Comparison of ENCODE assay signal across 28 mouse cellular contexts in the genomic region with DNA sequence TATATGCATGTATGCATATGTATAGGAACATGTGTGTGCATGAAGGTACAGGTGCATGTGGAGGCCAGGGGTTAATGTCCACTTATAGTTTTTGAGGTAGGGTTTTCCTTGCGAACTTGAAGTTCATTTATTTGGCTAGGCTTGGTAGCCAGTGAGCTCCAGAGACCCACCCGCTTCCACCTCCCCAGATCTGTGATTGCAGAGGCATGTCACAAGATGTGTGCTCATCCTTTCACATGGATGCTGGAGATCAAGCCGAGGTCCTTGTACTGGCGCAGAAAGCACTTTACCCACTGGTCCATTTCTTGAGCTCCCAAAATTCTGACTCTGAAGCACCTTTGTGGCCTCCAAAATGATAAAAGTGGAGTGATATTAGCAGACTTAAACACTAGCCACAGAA. TPM values are rescaled to one million over a fixed set of nuclear protein-coding genes. Genes with fewer than 3 reads are reported as not detected.
DNase-seq lines count a peak whose midpoint lies in the region; ATAC-seq and TF ChIP-seq lines count a peak whose summit lies in the region.
"Had no signal": no experiment of that assay in that cellular context is flagged by ENCODE, and none has a peak within 500 bp of the region (broad histone marks: within the 10 kb centered on the region; RNA-seq: fewer than 3 reads in every experiment).

No protein-coding gene starts in this region.

- H3K4me2 ChIP-seq in hindbrain, embryonic 11.5 days (replicated peaks; ENCODE audit: low read depth, low read length): no peak overlapping the region
- no peak overlapping the region for H3K4me2 ChIP-seq in hindbrain, embryonic 14.5 days (replicated peaks)
- no peak overlapping the region for H3K4me2 ChIP-seq in midbrain, embryonic 11.5 days
- no peak overlapping the region for H3K4me2 ChIP-seq in midbrain, postnatal 0 days (ENCODE audit: low read depth, low read length, poor library complexity, severe bottlenecking)
- H3K4me2 ChIP-seq in forebrain, embryonic 13.5 days: no peak overlapping the region
- H3K4me2 ChIP-seq: embryonic facial prominence, embryonic 15.5 days; liver, embryonic 11.5 days had no signal

- TF ChIP-seq CTCF in midbrain, postnatal 0 days (IDR thresholded peaks at IDR 0.05): no peak

- H3K27ac ChIP-seq in hindbrain, embryonic 11.5 days (ENCODE audit: low read depth, low read length): no peak overlapping the region
- no peak overlapping the region for H3K27ac ChIP-seq in hindbrain, embryonic 14.5 days
- peak overlapping the region; percentile 30; the same call in 1 of the 2 replicates for H3K27ac ChIP-seq in midbrain, embryonic 11.5 days (ENCODE audit: low read depth, low read length)
- H3K27ac ChIP-seq in midbrain, postnatal 0 days (ENCODE audit: low read depth, low read length): no peak overlapping the region
- peak overlapping the region; percentile 31; the same call in 1 of the 2 replicates for H3K27ac ChIP-seq in forebrain, embryonic 13.5 days
- H3K27ac ChIP-seq: embryonic facial prominence, embryonic 15.5 days; heart, adult 2 months; stomach, postnatal 0 days had no signal

- H3K4me1 ChIP-seq in hindbrain, embryonic 11.5 days (replicated peaks; ENCODE audit: control insufficient read depth, insufficient read depth, low read length): peaks cover 2% of the 10 kb centered on the region; the same call in 1 of the 2 replicates
- H3K4me1 ChIP-seq in hindbrain, embryonic 14.5 days (replicated peaks; ENCODE audit: control insufficient read depth, insufficient read depth, low read length): no peaks in the 10 kb centered on the region; the same call in 1 of the 2 replicates
- H3K4me1 ChIP-seq in midbrain, embryonic 11.5 days (ENCODE audit: control insufficient read depth, insufficient read depth, low read length): peaks cover 15% of the 10 kb centered on the region
- no peaks in the 10 kb centered on the region; the same call in 1 of the 2 replicates for H3K4me1 ChIP-seq in midbrain, postnatal 0 days (ENCODE audit: insufficient read depth, low read length)
- H3K4me1 ChIP-seq in forebrain, embryonic 13.5 days: peaks cover 25% of the 10 kb centered on the region
- H3K4me1 ChIP-seq: embryonic facial prominence, embryonic 15.5 days had no signal

- no peak overlapping the region for H3K9ac ChIP-seq in hindbrain, embryonic 11.5 days (ENCODE audit: low read depth, low read length)
- no peak overlapping the region for H3K9ac ChIP-seq in hindbrain, embryonic 14.5 days
- H3K9ac ChIP-seq in midbrain, embryonic 11.5 days (ENCODE audit: low read length): no peak overlapping the region
- H3K9ac ChIP-seq in midbrain, postnatal 0 days (replicated peaks; ENCODE audit: low read length, poor library complexity, severe bottlenecking): no peak overlapping the region
- no peak overlapping the region for H3K9ac ChIP-seq in forebrain, embryonic 13.5 days
- H3K9ac ChIP-seq: embryonic facial prominence, embryonic 15.5 days; limb, embryonic 12.5 days; liver, postnatal 0 days had no signal

- H3K4me3 ChIP-seq in hindbrain, embryonic 11.5 days (ENCODE audit: low read depth, low read length): no peak overlapping the region
- H3K4me3 ChIP-seq in hindbrain, embryonic 14.5 days (replicated peaks; ENCODE audit: low read length): no peak overlapping the region
- no peak overlapping the region for H3K4me3 ChIP-seq in midbrain, embryonic 11.5 days (ENCODE audit: low read depth, low read length)
- no peak overlapping the region for H3K4me3 ChIP-seq in midbrain, postnatal 0 days (ENCODE audit: low read depth, low read length)
- no peak overlapping the region for H3K4me3 ChIP-seq in forebrain, embryonic 13.5 days
- H3K4me3 ChIP-seq: embryonic facial prominence, embryonic 15.5 days; heart, adult 2 months; limb, embryonic 12.5 days had no signal

- peak; percentile 15; the same call in 1 of the 2 replicates for ATAC-seq in hindbrain, embryonic 11.5 days (ENCODE audit: low FRiP score)
- ATAC-seq in hindbrain, embryonic 14.5 days (ENCODE audit: low FRiP score): no peak
- ATAC-seq in midbrain, embryonic 11.5 days (ENCODE audit: low FRiP score): peak; percentile 10; the same call in 1 of the 2 replicates
- no peak for ATAC-seq in midbrain, postnatal 0 days (ENCODE audit: low FRiP score)
- no peak for ATAC-seq in forebrain, embryonic 13.5 days
- ATAC-seq: inflammation-experienced regulatory T-cells, adult 6 months; liver, postnatal 0 days; lung, postnatal 0 days had no signal

- no peaks in the 10 kb centered on the region; the same call in 1 of the 2 replicates for H3K27me3 ChIP-seq in hindbrain, embryonic 11.5 days (ENCODE audit: control insufficient read depth, insufficient read depth, low read length)
- H3K27me3 ChIP-seq in hindbrain, embryonic 14.5 days (ENCODE audit: control insufficient read depth, insufficient read depth, low read length): 0 out of 2 replicates have a peak, but pooled peaks cover 4% of the 10 kb centered on the region
- no peaks in the 10 kb centered on the region for H3K27me3 ChIP-seq in midbrain, embryonic 11.5 days (ENCODE audit: control insufficient read depth, insufficient read depth, low read length)
- H3K27me3 ChIP-seq in midbrain, postnatal 0 days (ENCODE audit: insufficient read depth, low read length): no peaks in the 10 kb centered on the region
- peaks cover 7% of the 10 kb centered on the region for H3K27me3 ChIP-seq in forebrain, embryonic 13.5 days
- H3K27me3 ChIP-seq: embryonic facial prominence, embryonic 15.5 days had no signal

- WGBS in hindbrain, embryonic 11.5 days: 76% methylated on average over 4 of the region's 4 CpGs
- WGBS in hindbrain, embryonic 14.5 days: 75% methylated on average over 4 of the region's 4 CpGs
- 57% methylated on average over 4 of the region's 4 CpGs for WGBS in midbrain, embryonic 11.5 days
- 53% methylated on average over 4 of the region's 4 CpGs for WGBS in midbrain, postnatal 0 days
- 57% methylated on average over 4 of the region's 4 CpGs for WGBS in forebrain, embryonic 13.5 days

- DNase-seq in hindbrain, embryonic 11.5 days (ENCODE audit: low spot score): no peak
- no peak for DNase-seq in hindbrain, embryonic 14.5 days (ENCODE audit: low spot score)
- DNase-seq in midbrain, embryonic 11.5 days (ENCODE audit: low spot score, missing footprints): no peak
- no peak for DNase-seq in midbrain, postnatal 0 days (ENCODE audit: low spot score)
- DNase-seq in lung, postnatal 14 days: no peak
- no peak for DNase-seq in T-cell, adult 2 months (ENCODE audit: low spot score)
- DNase-seq: adrenal gland, postnatal 36 days; cerebellum, adult 11 months; cerebellum, adult 9-11 months; gastrocnemius, postnatal 14 days; heart, adult 2 months; kidney, adult 18-20 months; liver, postnatal 0 days; right cerebral cortex, postnatal 14 days; thymus, adult 2 months; thymus, postnatal 4 days had no signal

- no peaks in the 10 kb centered on the region for H3K9me3 ChIP-seq in hindbrain, embryonic 11.5 days (ENCODE audit: control insufficient read depth, low read length)
- H3K9me3 ChIP-seq in hindbrain, embryonic 14.5 days (ENCODE audit: control insufficient read depth, low read length): no peaks in the 10 kb centered on the region
- no peaks in the 10 kb centered on the region for H3K9me3 ChIP-seq in midbrain, embryonic 11.5 days (ENCODE audit: control insufficient read depth, low read length)
- H3K9me3 ChIP-seq in midbrain, postnatal 0 days (ENCODE audit: low read length): no peaks in the 10 kb centered on the region
- H3K9me3 ChIP-seq in forebrain, embryonic 13.5 days (replicated peaks): no peaks in the 10 kb centered on the region; the same call in 1 of the 2 replicates
- H3K9me3 ChIP-seq: embryonic facial prominence, embryonic 15.5 days; limb, embryonic 12.5 days had no signal

- no peaks in the 10 kb centered on the region for H3K36me3 ChIP-seq in hindbrain, embryonic 11.5 days (ENCODE audit: control insufficient read depth, insufficient read depth, low read length)
- H3K36me3 ChIP-seq in hindbrain, embryonic 14.5 days (replicated peaks; ENCODE audit: control insufficient read depth, insufficient read depth): 0 out of 2 replicates have a peak, but pooled peaks cover 4% of the 10 kb centered on the region
- H3K36me3 ChIP-seq in midbrain, embryonic 11.5 days (ENCODE audit: control insufficient read depth, insufficient read depth, low read length): no peaks in the 10 kb centered on the region
- no peaks in the 10 kb centered on the region for H3K36me3 ChIP-seq in midbrain, postnatal 0 days (ENCODE audit: insufficient read depth, low read length)
- H3K36me3 ChIP-seq in forebrain, embryonic 13.5 days (ENCODE audit: poor library complexity, severe bottlenecking): no peaks in the 10 kb centered on the region

RNA-seq across cellular contexts. Expression of gene Slco1c1, which starts 29.3 kb away (rescaled TPM):
- 3.6 and 4.7 TPM in 2 replicates for polyA plus RNA-seq in hindbrain, embryonic 11.5 days (2014; fragmentation: Nextera tagmentation; extraction: Ambion mirVana)
- 22.5 and 23.5 TPM in 2 replicates for polyA plus RNA-seq in hindbrain, embryonic 14.5 days (2014; fragmentation: Nextera tagmentation; extraction: Ambion mirVana)
- polyA plus RNA-seq in midbrain, embryonic 11.5 days (2014; fragmentation: Nextera tagmentation; extraction: Ambion mirVana): 1.5 and 2.1 TPM in 2 replicates
- total RNA-seq in midbrain, postnatal 0 days (2014; rRNA removed): 28.6 and 31.8 TPM in 2 replicates
- 24.8 and 25.0 TPM in 2 replicates for polyA plus RNA-seq in midbrain, postnatal 0 days (2015; fragmentation: Nextera tagmentation; extraction: Ambion mirVana)
- 4.7 and 5.1 TPM in 2 replicates for polyA plus RNA-seq in forebrain, embryonic 13.5 days (2015; fragmentation: Nextera tagmentation; extraction: Ambion mirVana)
- total RNA-seq: common myeloid progenitor, adult 5-6 weeks; ES-E14; megakaryocyte progenitor cell, adult 5-6 weeks; monocyte, adult 5-6 weeks had no signal
- polyA plus RNA-seq: inflammation-experienced regulatory T-cells, adult 6 months; kidney, embryonic 16.5 days; liver, embryonic 11.5 days; liver, postnatal 0 days had no signal

Comparison
In these comparisons a context has a peak if more than half of its experiments do, and no peak if none do; other contexts are left out.
1. ATAC-seq: peak in hindbrain, embryonic 11.5 days (single experiment) and midbrain, embryonic 11.5 days (single experiment); none in hindbrain, embryonic 14.5 days (single experiment), midbrain, postnatal 0 days (single experiment) and forebrain, embryonic 13.5 days (single experiment).
2. H3K27ac ChIP-seq: peak in midbrain, embryonic 11.5 days (single experiment) and forebrain, embryonic 13.5 days (single experiment); none in hindbrain, embryonic 11.5 days (single experiment), hindbrain, embryonic 14.5 days (single experiment) and midbrain, postnatal 0 days (single experiment).